ENCODE assay signal across 8 mouse cellular contexts in genomic region chr2:113302349-113303239, GRCm38 (mm10). TPM values are rescaled to one million over a fixed set of nuclear protein-coding genes. Genes with fewer than 3 reads are reported as not detected.
DNase-seq lines count a peak whose midpoint lies in the region; ATAC-seq and TF ChIP-seq lines count a peak whose summit lies in the region.

No protein-coding gene starts in this region.

- no peaks in the 10 kb centered on the region for H3K9me3 ChIP-seq in heart, postnatal 0 days (replicated peaks; ENCODE audit: control insufficient read depth, low read length)
- no peaks in the 10 kb centered on the region for H3K9me3 ChIP-seq in midbrain, embryonic 16.5 days (replicated peaks; ENCODE audit: control insufficient read depth, low read length, poor library complexity, severe bottlenecking)

- intact Hi-C loops in left cerebral cortex, postnatal 4 days (cut with DNase I), result loop anchor here (2.0 kb wide), 1 partner anchor 502 kb away; no protein-coding TSS in a partner anchor

- peak; percentile 53 for TF ChIP-seq CTCF in heart, postnatal 0 days (IDR thresholded peaks at IDR 0.05; ENCODE audit: low read depth)

- no peak overlapping the region for H3K4me2 ChIP-seq in heart, postnatal 0 days (ENCODE audit: low read depth, low read length)
- no peak overlapping the region for H3K4me2 ChIP-seq in midbrain, embryonic 16.5 days (ENCODE audit: low read length)

- no peak overlapping the region for H3K27ac ChIP-seq in heart, postnatal 0 days (ENCODE audit: low read depth)
- H3K27ac ChIP-seq in midbrain, embryonic 16.5 days (ENCODE audit: low read length), result no peak overlapping the region

- ATAC-seq in heart, postnatal 0 days (ENCODE audit: insufficient read depth, low read depth), result no peak
- ATAC-seq in midbrain, embryonic 16.5 days, result peak; percentile 72
- no peak for ATAC-seq in monocyte, adult 5-6 weeks (replicated peaks; ENCODE audit: insufficient number of reproducible peaks, low FRiP score, low TSS enrichment, poor library complexity, severe bottlenecking)
- no peak for ATAC-seq in erythroblast, adult 5-6 weeks (replicated peaks; ENCODE audit: low FRiP score, poor library complexity, severe bottlenecking)

- H3K9ac ChIP-seq in heart, postnatal 0 days (replicated peaks; ENCODE audit: low read depth, low read length), result no peak overlapping the region
- H3K9ac ChIP-seq in midbrain, embryonic 16.5 days (ENCODE audit: low read depth, low read length), result no peak overlapping the region

- no peak for TF ChIP-seq EP300 in heart, postnatal 0 days (IDR thresholded peaks at IDR 0.05; ENCODE audit: low read depth)

- no peaks in the 10 kb centered on the region for H3K4me1 ChIP-seq in heart, postnatal 0 days (ENCODE audit: control insufficient read depth, insufficient read depth)
- H3K4me1 ChIP-seq in midbrain, embryonic 16.5 days (ENCODE audit: control insufficient read depth, insufficient read depth, low read length), result peaks cover 5% of the 10 kb centered on the region; the same call in 1 of the 2 replicates

- no peak overlapping the region for H3K4me3 ChIP-seq in heart, postnatal 0 days (ENCODE audit: low read depth, low read length)
- H3K4me3 ChIP-seq in midbrain, embryonic 16.5 days (ENCODE audit: low read depth, low read length), result no peak overlapping the region

- DNase-seq in left cerebral cortex, adult 18-20 months (ENCODE audit: low spot score in 2 of 2), result peak; percentile 56 to 59
- DNase-seq in left cerebral cortex, postnatal 4 days, result no peak
- peak; percentile 59 for DNase-seq in adipocyte (ENCODE audit: low spot score)
- DNase-seq in heart, postnatal 0 days (ENCODE audit: low spot score), result no peak
- peak; percentile 62 to 81 for DNase-seq in layer of hippocampus, adult 18-20 months (ENCODE audit: low spot score in 2 of 2)

- H3K36me3 ChIP-seq in heart, postnatal 0 days (replicated peaks; ENCODE audit: control insufficient read depth, insufficient read depth, low read length), result no peaks in the 10 kb centered on the region
- no peaks in the 10 kb centered on the region for H3K36me3 ChIP-seq in midbrain, embryonic 16.5 days (ENCODE audit: control insufficient read depth, insufficient read depth, low read length)

- 34% methylated on average over 18 of the region's 18 CpGs for WGBS in heart, postnatal 0 days
- 40% methylated on average over 18 of the region's 18 CpGs for WGBS in midbrain, embryonic 16.5 days

- no peaks in the 10 kb centered on the region for H3K27me3 ChIP-seq in heart, postnatal 0 days (ENCODE audit: control insufficient read depth, insufficient read depth, low read length)
- H3K27me3 ChIP-seq in midbrain, embryonic 16.5 days (ENCODE audit: control insufficient read depth, insufficient read depth, low read depth, low read length), result no peaks in the 10 kb centered on the region

RNA-seq across cellular contexts. Expression of gene Tmco5b, which starts 17.1 kb away (rescaled TPM):
- total RNA-seq in left cerebral cortex, adult 18-20 months (2021), result not detected
- total RNA-seq in left cerebral cortex, postnatal 4 days (2021), result under 1 TPM in 1 of 2 experiments, not detected in 1; 0.28 TPM
- not detected in 2 replicates for total RNA-seq in heart, postnatal 0 days (2014; rRNA removed; ENCODE audit: low replicate concordance)
- not detected in 2 replicates for polyA plus RNA-seq in heart, postnatal 0 days (2015; fragmentation: Nextera tagmentation; extraction: Ambion mirVana)
- total RNA-seq in layer of hippocampus, adult 18-20 months (2021), result not detected
- polyA plus RNA-seq in midbrain, embryonic 16.5 days (2015; fragmentation: Nextera tagmentation; extraction: Ambion mirVana), result not detected in 2 replicates
- not detected in 3 replicates for total RNA-seq in monocyte, adult 5-6 weeks (2017)
- total RNA-seq in erythroblast, adult 5-6 weeks (2015; ENCODE audit: low replicate concordance), result not detected in 2 replicates
- not detected in 2 replicates for total RNA-seq in erythroblast, adult 5-6 weeks (2017; ENCODE audit: low replicate concordance)

RNA-seq across cellular contexts. Expression of gene Fmn1, which starts 24.9 kb away (rescaled TPM):
- total RNA-seq in left cerebral cortex, adult 18-20 months (2021), result 10 to 100 TPM; 58.9 to 65.5 TPM
- total RNA-seq in left cerebral cortex, postnatal 4 days (2021), result 1 to 10 TPM; 5.8 TPM
- total RNA-seq in heart, postnatal 0 days (2014; rRNA removed; ENCODE audit: low replicate concordance), result 0.81 and 1.5 TPM in 2 replicates
- 0.62 and 0.83 TPM in 2 replicates for polyA plus RNA-seq in heart, postnatal 0 days (2015; fragmentation: Nextera tagmentation; extraction: Ambion mirVana)
- total RNA-seq in layer of hippocampus, adult 18-20 months (2021), result 10 to 100 TPM; 51.0 to 55.5 TPM
- 0.78 and 0.80 TPM in 2 replicates for polyA plus RNA-seq in midbrain, embryonic 16.5 days (2015; fragmentation: Nextera tagmentation; extraction: Ambion mirVana)
- total RNA-seq in monocyte, adult 5-6 weeks (2017), result 1.9 to 19.7 TPM (median 4.3 TPM) in 3 replicates
- 0.42 TPM in 1 of 2 replicates, not detected in the other for total RNA-seq in erythroblast, adult 5-6 weeks (2015; ENCODE audit: low replicate concordance)
- total RNA-seq in erythroblast, adult 5-6 weeks (2017; ENCODE audit: low replicate concordance), result 0.51 and 2.6 TPM in 2 replicates

Comparison
In these comparisons a context has a peak if more than half of its experiments do, and no peak if none do; other contexts are left out.
1. DNase-seq: peak in left cerebral cortex, adult 18-20 months (2 of 2), adipocyte (single experiment) and layer of hippocampus, adult 18-20 months (2 of 2); none in left cerebral cortex, postnatal 4 days (single experiment) and heart, postnatal 0 days (single experiment).